Mouse (Mus musculus) spleen, postnatal 4 days (tissue): ENCODE results near the gene Lrrc66.

Experiments
- DNase-seq, 2 experiments: peaks; one replicate each; pipeline ENCODE4 v3.0.0; 2022; ENCODE audit warnings: low spot score in 2 of 2

Lrrc66 gene

DNA sequence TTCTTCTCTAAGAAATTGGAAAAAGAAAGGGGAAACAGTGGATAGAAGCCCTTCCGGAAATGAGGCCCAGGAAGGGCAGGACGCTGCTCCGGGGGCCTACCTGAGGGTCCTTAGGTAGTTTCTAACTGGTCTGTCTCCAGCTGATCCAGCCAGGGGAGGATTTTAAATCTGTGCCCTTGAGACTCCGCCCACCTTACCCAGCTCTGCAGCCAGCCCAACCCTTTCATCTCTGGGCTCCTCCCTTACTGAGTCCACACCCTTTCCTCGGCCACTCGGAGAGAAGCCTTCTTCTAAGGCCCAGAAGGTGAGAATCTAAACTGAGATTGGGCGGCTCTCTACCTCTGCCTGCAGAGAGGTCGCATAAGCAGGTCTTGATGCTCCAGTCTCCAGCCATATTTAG lies at the start of gene Lrrc66:
Lrrc66 (minus strand) TSS at position 236 of the 400 bp plus-strand sequence.
- no peak for DNase-seq

DNA sequence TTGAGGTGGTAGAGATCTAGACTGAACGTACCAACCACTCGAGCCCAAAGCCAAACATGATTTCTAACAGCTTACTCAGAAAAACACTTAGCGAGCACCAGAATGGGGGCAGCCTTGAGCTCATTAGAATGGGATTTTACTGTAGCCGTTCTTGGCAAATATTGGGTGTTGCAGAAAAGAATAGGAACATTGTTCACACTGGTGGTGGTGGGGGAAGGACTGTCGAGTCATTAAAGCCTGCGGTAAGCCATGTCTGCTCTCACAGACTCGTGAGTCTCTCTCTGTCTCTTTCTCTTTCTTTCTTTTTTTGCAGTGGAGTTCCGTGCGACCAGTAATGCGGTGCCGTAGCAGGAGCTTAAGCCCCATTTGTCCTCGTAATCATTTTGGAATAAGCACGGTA lies 44.3 kb upstream of the Lrrc66 start:
- DNase-seq = peak in 1 of 2 experiments; percentile 26

DNA sequence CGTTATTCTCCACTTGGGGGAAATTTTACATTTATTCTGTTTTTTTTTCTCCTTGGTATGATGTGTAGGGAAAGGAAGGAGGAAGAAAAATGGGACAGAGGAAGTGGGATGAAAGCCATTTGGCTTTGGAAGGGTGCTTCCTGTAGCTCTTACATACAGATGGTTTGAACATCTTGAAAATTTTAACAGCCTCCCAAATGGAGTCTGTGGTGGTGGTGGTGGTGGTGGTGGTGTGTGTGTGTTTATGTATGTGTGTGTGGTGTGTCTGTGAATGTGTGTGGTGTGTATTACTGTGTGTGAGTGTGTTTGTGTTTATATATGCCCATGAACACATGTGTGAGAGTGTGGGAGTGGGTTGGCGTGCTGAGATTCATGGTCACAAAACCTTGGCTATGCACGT lies 43.3 kb upstream of the Lrrc66 start:
- DNase-seq = no peak

DNA sequence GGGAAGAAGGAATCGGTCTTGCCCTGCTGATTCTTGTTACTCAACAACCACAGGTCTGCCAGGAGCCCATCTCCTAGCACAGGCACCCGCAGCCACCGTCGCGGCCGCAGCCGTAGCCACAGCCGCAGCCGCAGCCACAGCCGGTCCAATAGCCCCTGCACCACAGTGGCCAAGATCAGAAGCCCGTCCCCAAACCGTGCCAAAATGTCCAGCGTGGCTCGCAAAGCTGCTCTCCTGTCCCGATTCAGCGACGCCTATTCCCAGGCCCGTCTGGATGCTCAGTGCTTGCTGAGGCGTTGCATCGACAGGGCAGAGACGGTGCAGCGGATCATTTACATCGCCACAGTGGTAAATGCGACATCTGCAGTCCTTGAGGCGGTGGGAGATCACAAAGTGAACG lies 37.1 kb upstream of the Lrrc66 start:
- DNase-seq = no peak

DNA sequence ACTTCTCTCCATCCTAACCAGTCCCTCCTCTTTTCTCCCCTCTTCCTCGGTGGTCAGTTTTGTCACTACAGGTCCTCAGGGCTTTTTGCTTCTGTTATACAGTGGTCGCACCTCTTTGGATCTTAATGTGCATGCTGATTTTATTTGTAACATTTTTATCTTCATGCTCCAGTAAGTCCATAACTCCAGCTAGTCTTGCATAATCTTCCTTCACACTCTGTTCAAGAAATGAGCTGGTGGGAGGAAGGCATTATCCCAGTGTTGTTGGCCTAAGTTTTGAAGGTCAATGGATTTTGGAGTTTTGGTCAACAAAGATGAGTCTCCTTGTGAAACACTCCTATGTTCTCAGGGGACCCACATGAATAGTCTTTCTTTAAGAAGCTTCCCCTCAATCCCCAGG lies 35.6 kb upstream of the Lrrc66 start:
- no peak for DNase-seq

DNA sequence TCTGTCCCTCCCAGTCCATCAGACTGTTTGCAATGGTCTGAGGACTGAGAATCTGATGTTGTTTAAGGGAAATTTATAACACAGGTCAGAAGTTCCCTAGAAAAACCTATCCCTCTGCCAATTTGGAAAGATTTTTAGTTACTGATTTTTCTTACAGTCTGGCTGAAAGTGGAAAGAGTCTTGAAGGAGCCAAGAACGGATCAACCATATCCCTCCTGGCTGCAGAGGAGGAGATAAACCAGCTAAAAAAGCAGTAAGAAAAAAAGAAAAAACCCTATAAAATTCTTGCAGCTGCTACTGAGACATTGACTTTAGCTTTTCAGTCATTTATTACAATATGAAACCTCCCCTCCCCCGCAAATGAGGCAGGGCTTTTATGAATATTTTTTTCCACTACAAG lies 34.4 kb upstream of the Lrrc66 start:
- DNase-seq = no peak

DNA sequence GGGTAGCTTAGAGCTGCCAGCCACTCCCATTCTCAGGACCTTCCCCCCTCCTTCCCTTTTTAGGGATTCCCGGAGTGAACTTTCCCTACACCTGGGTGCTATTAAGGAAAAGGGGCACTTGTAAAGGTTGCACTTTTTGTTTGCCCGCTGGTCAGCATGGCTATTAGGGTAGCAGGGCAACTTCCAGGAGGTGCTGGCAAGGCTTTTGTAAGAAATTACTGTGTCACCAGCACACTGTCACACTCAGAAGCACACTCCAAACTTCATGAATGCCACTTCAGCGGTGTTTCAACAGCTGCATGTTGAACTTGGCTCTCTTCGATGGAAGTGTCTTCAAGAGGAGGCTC lies 19.5 kb upstream of the Lrrc66 start:
- no peak for DNase-seq

DNA sequence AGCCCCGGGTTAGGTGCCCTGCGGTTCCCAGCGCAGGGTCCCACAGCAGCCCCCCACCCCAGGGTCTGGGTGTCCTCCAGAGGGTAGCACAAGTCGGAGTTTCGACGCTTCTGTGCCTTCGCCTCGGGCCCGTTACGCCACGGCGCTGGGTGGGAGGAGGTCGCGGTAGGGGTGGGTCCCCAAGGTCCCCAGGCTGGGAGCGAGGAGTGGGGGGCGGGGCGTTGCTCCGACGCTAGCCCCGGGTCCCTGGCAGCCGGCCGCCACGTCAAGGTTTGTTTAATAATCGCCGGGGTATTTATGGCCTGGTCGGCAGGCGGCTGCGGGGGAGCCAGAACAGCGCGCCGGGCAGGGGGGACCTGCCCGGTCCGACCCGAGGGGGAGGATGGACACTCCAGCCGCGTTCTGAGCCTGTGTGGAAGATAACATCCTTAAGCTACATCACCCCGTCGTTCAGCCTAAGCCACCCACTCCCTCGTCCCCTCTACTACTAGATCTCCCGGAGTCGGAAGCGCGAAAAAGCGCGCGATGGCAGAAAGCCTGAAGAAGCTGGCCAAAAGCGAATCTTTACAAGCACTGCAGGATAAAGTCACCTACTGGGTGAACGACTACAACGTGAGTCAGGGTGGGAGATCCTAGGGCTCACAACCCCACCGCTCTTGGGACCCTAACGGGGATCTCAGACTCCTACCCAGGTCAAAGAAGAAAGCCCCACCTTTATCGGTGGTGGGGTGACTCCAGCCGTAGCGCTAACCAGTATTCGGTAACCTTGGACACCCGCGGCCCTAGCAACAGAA lies 18.9 kb upstream of the Lrrc66 start, which contains the start of gene Spata18:
Spata18 (plus strand) TSS at position 319 of the 794 bp plus-strand sequence.
- DNase-seq = no peak

DNA sequence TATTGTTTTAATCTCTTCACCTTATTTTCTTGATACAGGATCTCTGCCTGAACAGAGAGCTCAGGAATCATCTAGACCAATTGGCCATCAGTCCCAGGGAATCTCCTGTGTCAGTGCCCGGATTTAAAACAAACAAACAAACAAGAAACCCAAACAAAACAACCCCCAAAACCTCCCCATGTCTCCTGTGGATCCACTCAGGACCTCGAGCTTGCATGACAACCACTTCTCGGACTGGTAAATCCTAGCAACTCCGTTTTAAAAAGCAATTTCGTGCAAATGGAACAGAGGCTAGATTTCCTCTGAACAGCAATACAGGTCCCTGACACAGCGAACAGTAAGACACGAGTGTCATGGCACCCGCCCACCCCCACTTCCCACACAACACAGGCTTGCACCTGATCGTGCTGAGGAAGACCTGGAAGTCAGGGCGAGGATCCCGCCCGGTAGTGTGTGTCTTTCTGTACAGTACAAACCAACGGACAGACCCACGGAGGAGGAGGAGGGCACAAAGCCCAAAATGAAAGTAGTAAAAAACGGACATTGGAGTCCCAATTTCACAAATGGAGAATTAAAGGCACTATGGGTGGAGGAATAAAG lies 18.1 kb upstream of the Lrrc66 start:
- no peak for DNase-seq

DNA sequence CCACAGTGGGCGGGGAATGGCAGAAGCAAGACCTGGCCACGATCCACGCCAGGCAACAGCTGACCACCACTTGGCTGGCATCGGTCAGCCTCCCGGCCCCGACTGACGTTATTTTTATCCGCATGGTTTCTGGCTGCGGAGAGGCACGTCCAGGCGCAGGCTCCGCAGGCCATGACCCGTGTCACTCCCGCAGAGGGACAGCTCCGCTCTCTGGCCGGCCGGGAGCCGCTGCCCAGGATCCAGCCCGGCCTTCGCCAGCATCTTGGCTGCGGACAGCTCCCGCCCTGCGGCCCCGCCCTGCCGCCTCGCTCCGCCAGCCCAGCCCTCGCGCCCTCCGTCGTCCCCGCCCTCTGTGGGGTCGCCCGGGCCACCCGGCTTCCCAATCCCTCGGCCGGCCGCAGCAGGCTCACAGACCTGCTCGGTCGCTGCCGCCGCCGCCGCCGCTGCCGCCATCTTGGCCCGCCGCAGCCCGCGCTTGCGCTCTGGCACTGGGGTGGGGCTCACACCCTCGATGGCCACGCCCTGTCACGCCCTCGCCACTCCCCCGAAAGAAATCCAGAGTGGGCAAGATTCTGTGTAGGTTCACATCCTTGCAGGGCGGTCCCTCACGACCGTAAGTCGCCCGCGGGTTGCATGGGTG lies 15.1 kb upstream of the Lrrc66 start, which contains the start of gene Sgcb:
Sgcb (minus strand) TSS at position 530 of the 640 bp plus-strand sequence.
- peak; percentile 75 to 87 for DNase-seq

DNA sequence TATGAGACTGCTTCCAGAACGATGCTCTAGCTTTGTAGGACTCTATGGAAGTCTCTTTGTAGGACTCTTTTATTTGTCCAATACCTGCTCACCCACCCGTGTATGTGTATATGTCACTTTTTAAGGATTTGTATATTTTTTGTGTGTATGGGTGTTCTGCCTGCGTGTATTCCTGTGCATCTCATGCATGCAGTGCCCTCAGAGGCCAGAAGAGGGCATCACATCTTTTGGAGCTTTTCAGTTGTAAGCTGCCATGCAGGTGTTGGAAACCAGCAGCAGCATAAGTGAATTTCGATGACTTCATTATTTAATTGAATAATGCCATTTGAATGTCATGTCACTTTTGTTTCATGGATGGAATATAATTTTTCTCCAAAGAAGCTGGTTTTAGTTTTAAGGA lies 9.8 kb upstream of the Lrrc66 start:
- no peak for DNase-seq

DNA sequence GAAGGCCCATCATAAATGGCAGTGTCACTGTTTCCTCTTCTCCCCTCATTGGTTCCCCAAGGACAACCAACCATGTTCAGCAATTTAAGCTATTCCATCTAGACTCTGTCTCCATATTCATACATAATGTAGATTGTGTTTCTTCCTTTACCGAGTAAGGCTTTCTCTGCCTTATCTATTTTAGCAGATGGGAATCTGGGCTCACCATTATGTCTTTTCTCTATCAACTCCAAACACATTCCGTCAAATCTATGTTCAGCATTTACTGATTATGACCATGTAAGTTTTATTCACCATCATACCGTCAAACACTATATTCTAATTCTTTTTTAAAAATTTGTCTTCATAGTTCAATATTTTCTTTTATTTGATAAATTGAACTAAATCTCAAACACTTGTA lies 8.7 kb upstream of the Lrrc66 start:
- no peak for DNase-seq

DNA sequence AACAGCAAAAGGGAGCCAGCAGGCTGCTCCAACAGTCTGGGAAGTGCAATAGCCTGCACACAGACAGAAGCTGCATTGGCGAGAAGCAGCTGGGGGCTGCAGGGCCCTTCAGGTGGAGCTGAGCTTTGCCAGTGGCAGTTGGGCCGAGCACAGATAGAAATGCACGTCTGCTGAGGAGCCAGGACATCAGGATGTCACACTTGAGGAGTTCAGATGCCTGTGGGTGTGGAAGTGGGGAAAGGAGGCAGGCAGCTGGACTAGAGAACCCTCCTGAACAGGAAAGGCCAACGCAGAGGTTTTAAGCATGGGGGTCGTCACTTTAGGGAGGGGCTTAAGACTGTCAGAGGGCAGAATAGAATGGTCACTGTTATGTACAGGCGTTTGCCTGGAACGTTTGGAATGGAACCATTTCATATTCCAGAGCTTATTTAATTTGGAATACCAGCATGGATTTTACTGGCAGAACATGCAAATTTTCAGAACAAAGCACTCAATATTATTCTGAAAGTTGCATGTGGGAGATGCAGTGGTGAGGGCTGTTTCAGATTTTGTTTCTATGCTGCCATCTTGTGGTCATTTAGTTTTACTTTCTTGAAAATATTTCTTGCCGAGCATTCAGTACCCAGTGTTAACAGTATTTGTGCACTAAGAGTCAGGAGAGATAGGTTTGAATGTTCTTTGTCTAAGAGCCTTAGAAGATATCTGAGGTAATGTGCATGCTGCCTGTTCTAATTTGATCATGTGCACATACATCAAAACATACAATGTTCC lies 5.2 kb upstream of the Lrrc66 start:
- no peak for DNase-seq

DNA sequence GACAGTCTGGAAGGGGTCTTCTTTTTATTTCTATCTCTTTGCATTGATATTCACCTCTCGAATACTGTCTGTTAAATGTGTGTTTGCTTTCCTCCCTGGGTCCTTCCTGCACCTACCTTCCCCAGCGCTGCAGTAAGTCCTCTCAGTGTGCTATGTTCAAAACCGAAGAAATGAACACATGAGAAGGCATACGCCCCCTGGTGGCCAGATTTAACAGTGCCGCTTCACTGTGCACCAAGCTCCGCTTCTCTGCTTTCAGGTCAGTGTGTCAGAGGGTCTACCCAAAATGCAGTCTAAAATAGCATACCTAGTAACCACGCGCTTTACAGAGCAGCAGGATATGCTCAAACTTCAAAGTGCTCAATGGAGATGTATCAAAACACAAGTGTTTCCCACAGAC lies 815 bp upstream of the Lrrc66 start:
- DNase-seq = peak; percentile 44 to 80

DNA sequence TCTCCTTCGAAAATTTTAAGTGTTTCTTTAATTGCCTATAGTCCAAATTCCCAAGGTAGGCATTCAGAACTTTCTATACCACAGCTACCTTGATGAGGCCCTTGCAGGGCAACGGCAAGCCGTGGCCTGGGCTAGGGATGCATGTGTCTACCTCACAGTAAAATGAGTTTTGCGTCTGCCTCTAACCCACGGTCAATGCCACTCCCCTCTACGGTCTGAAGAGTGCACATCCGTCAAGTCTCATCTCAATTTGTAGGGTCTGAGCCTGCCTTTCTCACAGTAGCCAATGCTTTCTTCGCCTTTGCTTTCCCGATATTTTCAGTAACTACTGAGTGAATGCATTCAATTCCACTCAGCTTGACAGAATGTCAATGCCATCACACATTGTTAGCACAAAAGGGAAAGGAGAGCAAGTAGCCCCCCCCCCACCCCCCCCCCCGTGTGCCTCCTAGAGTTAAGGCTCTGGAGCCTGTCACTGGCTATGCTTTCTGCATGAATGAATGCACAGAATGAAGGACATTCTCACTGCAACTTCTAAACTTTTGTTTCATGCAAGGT lies 1.2 kb downstream of the Lrrc66 start:
- DNase-seq = no peak

DNA sequence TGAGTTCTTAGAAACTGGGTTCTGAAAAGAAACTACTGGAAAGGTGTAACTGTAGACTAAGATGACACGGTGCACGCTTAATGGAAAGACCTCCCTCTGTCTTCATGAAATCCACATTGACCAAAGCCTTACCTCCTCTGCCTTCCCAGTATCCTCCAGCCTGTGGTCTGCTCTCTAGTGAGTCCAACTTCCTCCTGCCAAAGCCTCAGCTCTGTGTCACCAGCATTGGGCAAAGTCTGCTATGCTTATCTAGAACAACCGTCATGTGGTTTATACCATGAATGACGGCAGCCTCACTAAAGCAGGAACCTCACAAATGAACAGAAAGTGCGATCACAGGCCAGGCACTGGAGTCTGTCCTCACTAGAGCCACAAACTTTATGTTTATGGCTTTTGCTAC lies 2.2 kb downstream of the Lrrc66 start:
- no peak for DNase-seq

DNA sequence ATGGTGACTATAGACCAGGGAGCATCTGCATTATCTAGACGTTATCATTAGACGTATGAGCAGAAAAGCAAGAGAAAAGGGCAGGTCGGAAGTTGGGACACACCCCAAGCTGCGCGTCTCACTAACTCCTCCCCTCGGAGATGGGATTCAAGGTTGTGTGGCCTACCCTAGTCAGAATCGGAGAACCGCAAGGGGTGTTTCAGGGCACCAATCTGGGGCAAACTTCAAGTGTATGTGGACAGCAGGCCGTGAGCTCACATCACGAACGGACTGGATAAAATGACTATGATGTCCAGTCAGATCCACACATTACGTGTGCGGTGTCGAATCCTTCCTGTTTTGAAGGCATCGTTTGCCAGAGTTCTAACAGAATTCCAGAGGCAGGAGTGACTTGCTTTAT lies 4.3 kb downstream of the Lrrc66 start:
- no peak for DNase-seq

DNA sequence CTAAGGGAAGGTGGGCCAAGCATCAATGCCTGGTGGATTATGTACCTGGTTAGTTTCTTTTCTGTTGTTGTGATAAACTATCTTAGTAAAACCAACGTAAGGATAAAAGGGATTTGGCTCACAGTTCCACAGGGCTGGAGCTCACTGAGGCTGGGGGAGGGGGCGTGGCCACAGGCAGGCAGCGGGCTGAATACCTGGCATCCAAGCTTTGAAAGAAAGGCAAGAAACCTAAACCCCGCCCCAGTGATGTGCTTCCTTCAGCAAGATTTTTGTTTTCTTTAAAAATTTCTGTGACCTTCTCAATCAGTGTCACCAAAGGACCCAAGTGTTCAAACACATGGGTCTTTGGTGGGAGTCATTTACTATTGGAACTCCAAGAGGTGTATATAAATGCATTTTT lies 4.8 kb downstream of the Lrrc66 start:
- DNase-seq = no peak

DNA sequence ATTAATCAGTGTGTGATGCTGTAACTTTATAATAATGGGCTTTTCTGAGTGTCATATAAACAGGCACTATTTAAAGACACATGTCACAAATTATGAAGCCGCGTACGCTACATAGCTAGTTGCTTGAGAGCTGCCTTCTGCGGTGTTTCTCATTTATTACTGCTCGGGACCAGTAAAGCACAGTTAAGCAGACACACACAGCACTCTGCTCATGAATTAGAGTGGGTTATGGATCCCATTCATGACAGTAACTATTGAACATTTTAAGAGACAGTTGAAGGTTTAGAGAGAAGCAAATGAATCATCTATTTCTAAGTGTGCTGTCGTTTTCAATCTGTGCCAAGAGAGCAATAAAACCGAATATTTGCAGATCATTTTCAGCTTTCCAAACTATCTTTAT lies 5.5 kb downstream of the Lrrc66 start:
- no peak for DNase-seq

DNA sequence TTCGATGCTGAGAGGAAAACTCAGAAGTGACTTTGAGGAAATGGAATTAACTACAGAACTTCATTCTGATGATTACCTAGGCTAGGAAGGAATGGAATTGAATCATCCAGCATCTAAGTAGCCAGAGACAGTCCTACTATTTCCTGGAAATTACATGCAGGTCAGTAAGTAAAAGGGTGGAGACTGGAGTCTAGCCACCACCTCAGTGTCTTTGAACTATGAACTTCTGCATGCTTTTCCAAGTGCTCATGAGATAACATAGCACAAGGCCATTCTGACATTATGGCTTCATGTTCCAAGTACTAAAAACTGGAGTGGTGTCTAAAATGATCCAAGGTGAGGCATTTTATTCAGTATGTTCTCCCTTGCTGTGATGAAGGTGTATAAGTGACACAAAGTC lies 6.8 kb downstream of the Lrrc66 start:
- no peak for DNase-seq

DNA sequence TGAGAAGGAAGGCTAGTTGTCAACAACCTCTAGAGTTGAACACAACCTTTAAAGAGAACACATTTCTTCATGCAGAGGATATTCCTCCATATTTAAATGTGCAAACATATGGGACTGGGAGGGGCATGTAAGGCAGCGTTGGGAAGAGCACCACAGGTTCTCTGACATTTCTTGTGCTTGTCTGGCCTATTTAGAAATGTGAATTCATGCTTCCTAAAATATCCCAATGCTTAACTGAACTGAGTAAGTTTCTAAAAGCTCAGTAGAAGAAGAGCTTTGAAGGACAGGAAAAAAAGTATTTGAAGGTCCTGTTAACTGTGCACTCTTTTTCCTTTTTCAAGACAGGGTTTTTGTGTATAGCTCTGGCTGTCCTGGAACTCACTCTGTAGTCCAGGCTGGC lies 13.4 kb downstream of the Lrrc66 start:
- DNase-seq = no peak

DNA sequence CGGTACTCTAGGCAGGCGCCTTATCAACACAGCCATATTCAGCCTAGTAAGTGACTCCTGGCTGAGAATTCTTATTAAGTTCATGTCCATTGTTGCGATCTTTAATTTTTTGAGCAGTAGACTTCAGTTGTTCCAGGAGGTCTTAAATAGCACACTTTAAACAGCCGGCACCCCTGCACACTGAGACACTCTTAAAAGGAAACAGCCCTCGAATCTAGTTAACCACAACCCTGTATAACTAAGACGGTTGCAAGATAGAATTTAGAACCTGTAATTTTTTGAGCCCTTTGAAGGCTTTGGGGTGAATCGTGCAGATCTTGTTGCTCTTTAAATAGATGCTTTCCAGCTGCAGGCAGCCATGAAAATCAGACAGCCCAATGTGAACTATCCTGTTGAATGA lies 17.1 kb downstream of the Lrrc66 start:
- DNase-seq = no peak
